Mouse (Mus musculus): ENCODE measurements around the gene Gm28374.

Gm28374 gene

DNA sequence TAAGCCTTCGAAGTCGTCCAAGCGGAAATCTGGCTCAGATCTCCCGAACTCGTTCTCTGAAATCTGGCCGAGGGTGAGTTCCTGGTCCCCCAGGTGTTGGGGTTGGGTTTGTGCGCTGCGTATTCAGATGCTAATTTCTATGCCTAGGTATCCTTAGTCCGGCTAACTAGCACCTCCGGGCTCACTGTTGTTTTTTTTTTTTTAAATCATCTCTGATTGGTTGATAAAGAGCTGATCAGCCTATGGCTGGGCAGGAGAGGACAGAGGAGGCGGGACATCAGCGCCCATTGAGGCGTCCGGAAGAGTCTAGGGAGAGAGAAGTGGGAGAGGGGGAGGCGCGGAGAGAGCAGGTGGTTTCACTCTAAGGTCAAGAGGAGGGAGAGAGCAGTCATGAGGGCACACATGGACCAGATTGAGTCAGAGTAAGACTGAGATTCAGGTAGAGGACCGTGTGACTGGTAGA, 3.4 kb upstream of the Gm28374 start:
- peak; percentile 92 for DNase-seq (ENCODE audit: low read depth)

DNA sequence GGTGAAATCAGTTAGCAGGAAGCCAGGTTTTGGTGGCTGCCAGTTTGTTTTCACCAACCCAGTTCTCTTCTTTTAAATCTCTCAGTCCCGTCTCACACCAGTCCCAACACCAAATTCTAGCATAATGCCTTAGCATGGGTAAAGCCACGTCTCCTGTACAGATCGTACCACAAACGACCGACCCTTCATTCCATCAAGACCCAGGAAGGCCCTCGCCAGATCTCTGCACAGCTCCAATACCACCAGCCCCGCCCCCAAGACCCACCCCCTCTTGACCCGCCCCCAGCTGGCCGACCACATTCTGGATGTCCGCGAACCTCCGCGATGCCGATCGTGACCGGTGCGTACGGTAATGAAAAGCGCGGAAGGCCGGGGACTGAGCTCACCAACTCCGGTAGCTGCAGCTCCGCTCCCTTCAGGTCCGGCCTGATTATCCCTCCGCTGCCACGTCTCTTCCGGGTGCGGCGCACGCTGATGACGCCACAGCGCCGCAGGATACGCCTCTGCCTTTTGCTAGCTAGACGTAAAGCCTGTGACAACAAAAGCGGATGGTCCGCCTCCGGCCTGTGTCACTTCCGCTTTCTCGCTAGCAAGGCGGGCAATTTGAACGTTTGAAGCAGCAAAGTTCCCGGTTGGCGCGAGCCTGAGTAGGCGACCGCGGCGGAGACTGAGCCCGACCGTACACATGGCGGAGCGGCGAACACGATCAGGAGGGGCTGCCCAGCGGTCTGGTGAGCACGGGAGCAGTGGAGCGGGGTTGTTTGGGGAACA, 2.6 kb upstream of the Gm28374 start, which contains the start of the genes Zfpl1 and Cdca5:
TSS of gene Zfpl1 (minus strand) at position 479 of the 771 bp plus-strand sequence.
TSS of gene Cdca5 (plus strand) at position 506 of the 771 bp plus-strand sequence.
- peak; percentile 99 for DNase-seq (ENCODE audit: low read depth)

DNA sequence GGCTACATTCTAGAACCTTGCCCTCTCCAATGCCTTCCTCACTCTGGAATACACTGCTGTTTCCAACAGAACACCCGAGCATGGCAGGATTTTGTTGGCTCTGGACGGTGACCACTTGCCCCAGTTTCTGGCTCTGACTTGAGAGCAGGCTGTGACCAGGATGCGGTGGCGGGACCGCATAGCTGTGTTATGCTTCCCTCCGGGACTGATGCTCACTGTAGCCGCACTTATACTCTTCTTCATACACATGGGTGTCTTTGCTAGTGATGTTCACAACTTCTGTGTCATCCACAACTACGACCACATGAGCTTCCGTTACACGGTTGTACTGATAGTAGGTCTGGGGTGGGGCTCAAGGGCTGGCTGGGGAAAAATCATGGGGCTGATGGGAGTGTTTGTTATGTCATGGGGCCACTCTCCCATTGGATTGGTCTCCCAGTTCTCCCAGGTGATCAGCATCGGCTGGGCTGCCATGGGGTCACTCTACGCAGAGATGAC, 2.0 kb downstream of the Gm28374 start, which contains the start of gene Tmem262:
TSS of gene Tmem262 (plus strand) at position 51 of the 498 bp plus-strand sequence.
- DNase-seq (ENCODE audit: low read depth): no peak

DNA sequence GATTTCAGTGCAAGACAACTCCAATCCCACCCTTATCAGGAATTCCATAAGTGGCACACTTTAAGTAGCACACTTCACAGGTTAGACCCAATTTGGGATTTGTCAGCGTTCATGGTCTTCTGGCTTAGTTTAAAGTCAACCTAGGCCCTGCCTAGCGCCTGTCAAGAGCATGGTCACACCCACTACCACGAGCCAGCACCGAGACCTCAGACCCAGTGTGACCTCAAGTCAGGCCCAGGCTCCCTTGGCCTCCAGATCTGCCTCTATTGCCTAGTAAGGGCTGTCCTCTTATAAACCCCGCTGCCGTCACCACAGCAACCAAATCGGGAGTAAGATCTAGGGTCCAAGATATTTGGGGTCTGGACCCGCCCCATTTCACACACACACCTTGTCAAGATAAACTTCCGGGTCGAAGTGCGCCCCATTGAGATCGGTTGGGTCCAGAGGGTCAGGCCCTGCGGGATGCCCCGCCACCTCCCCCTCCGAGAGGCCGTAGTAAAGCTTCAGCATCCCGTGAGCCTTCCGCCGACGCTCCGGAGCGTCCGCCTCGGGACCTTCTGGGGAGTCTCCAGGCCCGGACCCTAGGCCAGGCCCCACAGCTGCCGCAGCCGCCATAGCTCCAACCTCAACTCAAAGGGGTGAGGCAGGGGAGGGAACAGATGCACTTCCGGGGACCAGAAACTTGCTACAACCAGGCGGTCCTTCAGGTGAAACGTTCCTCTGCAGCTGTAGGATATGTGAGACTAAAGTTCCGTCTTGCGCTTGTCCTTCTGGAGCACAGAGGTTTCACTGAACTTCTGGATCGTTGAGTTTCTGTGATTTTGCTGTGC, 5.3 kb downstream of the Gm28374 start, which contains the start of gene Vps51:
TSS of gene Vps51 (minus strand) at position 668 of the 830 bp plus-strand sequence.
- peak; percentile 96 for DNase-seq (ENCODE audit: low read depth)

DNA sequence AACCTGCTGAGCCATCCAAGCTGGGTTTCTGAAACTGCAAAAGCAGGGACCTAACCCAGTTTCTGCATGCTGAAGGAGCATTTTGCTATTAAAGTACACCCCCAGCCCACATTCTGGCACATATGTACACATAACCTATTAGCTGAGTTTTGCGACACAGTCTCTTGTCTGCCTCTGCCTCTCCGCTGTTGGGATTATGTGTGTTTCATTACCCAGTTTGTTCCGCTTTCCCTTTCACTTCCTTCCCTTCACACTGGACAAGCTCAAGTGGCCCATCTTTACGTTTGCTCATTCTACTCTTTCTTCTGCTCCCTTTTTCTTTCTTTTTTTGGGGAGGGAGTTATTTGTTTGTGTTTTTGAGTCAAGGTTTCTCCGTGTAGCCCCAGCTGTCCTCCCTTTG, 8.2 kb downstream of the Gm28374 start:
- no peak for DNase-seq (ENCODE audit: low read depth)

DNA sequence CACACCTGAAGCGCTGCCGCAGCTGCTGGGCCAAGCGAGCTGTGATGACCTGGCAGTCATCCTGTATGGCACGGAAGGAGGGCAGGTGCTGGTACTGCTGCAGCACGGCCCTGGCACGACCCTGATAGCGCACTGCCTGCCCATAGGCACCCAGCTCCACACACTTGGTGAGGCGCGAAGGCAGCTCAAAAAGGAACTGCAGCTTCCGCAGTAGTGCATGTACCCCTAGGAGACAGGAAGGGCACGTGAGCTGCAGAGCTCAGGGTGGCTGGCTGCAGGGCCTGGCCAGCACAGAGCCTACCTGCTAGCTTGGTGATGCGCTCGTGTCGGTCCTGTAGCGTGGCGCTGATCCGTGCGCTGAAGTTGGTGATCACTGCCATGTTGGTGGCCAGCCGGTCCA, 10.8 kb downstream of the Gm28374 start:
- DNase-seq (ENCODE audit: low read depth): no peak

DNA sequence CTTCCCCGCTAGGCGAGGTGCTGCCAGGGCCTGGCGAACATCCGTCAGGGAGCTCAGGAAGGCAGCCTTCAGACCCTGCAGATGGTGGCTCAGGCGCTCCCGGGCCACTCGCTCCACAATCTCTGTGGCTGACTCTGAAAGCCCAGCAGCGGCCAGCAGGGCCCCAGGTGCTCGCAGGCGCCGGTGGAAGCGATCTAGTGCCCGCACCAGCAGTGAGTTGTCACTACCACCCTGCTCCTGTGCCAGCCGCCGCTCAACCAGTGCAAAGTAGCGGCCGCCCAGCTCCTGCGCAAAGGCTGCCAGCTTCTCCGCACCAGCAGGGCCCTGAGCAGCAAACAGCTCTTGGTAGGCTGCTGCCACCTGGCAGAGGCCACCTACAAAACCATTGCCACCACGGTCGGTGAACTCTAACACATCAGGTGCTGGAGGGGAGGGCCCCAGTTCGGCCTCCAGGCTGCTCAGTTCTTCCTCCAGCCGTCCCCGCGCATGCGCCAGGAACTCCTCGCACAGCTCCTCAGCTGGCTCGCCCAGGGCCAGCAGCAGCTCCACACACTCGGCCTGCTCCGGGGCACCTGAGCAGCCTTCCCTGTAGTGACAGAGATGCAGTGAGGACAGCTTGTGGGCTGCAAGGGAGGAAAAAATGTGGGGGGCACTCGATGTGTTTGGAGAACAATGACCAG, 11.3 kb downstream of the Gm28374 start:
- peak; percentile 53 for DNase-seq (ENCODE audit: low read depth)

DNA sequence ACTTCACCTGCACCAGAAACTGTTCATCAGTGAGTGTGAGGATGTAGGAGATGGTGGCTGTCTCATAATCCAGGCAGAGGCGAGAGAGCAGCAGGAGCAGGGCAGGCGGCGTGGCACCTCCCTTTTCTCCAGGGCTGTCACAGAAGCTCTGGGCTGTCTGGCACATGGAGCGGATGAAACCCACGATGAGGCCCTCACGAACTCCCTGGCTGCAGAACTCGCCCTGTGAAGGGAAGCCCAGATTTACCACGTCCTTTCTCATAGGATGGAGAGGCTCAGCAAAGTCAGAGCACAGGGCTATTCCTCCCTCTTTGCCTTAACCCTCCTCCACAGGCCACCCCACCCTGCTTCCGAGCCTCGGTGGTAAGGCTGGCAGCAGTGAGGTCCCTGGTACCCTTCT, 12.2 kb downstream of the Gm28374 start:
- DNase-seq (ENCODE audit: low read depth): no peak

DNA sequence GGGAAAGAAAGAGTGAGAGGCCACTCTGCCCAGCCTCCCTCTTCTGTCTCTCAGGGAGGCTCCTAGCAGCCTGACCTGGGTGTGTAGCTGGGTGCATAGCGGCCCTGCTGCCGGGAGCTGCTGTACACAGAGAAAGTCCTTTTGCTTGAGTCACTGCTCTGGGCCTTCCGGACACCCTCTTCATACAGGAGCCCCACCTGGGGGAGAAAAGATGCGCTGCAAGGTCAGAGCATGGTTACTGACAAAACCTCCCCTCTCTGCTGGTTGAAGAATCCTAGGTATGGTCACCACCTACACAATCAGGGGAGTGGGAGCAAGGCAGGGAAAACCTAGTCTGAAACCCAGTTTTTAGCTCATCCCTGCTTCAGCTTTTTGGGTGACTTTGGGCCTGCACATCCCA, 13.1 kb downstream of the Gm28374 start:
- peak; percentile 46 for DNase-seq (ENCODE audit: low read depth)

DNA sequence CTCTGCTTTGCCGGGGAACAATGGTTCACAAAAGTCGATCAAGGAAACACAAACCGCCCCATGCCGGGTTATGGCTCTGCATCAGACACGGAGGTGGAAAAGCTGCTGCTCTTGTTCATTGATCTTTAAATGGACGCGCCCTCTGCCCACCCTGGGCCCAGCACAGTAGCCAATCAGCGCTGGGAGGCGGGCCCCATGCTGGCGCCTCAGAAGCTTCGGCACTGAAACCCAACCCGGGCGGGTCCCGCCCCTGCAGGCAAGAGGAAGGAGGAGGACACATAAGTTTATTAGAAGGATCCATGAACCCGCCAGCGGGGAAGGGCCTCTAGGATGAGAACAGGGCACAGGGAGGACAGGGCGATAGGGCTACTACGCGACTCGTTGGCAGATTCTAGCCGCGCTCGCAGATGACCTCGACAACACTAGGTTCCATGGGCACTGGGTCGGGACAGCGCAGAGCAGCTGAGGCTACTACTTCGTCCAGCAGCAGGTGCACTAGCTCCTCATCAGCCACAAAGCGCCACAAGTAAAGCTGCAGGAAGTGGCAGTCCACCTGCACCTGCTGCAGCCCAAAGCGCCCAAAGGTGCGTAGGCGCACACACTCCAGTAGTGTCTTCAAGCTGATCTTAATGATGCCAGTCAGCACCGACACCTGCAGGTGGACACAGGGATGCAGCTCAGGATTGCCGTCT, 14.2 kb downstream of the Gm28374 start, which contains the start of gene Tm7sf2:
TSS of gene Tm7sf2 (minus strand) at position 650 of the 692 bp plus-strand sequence.
- peak; percentile 92 for DNase-seq (ENCODE audit: low read depth)

DNA sequence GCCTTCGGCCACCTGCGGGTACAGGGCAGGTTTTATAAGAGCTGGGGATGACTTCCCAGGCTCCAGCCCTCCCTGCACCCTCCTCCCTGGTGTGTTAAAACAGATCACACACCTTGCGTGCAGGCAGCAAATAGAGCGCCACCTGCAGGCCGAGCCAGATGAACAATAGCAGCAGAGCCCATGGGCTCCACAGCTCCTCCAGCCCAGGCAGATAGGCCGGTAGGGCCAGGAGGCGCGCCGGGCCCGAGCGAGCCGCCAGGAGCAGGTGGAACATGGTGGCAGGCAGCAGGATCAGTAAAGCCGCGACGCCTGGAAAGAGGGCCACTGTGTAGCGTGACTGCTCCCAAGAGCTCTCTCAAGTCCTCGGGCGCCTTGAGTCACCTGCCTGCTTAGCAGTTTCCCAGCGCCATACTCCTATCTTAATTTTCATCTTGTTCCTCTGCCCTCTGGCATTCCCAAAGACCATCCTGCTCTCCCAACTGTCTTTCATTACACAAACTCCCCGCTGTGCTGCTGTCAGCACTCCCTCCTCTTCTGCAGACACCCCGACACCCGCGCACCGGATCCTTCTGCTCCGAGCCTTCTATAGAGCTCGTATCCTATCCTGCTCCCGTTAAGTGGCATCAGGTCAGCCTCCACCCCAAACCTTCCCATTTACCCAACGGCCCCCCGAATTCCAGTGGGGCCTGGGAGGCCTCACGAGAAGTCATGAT, 14.9 kb downstream of the Gm28374 start:
- DNase-seq (ENCODE audit: low read depth): peak; percentile 92

DNA sequence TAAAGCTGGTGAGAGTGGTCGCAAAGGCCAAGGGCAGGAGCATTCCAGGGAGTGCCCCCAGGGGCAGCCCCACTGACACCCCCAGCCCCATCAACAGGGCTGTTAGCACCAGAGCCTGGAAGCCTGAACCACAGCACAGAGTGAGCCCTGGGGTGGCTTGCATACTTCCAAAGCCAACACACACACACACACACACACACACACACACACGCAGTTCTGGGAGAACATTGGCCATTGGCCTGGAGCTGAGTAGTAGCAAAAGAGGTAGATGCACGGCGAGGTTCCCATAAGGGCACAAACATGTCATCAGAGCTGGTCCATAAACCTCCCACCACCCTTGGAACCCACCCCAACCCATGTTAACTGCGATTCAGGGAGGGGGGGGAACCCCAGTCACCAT, 15.5 kb downstream of the Gm28374 start:
- no peak for DNase-seq (ENCODE audit: low read depth)

DNA sequence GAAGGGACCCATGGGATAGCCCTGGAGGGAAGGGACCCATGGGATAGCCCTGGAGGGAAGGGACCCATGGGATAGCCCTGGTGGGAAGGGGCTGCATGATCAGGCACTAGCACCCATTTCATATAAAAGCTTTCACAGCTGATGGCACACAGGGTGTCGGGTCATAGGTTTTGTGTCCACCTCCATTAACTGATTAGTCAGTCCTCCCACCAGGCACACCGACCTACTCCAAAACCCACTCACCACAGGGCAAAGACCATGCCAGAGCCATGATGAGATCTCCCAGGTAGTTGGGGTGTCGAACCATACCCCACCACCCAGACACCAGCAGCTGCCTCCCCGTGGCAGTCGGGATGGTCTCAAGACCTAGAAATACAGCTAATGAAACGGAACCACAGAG, 19.0 kb downstream of the Gm28374 start:
- DNase-seq (ENCODE audit: low read depth): no peak

DNA sequence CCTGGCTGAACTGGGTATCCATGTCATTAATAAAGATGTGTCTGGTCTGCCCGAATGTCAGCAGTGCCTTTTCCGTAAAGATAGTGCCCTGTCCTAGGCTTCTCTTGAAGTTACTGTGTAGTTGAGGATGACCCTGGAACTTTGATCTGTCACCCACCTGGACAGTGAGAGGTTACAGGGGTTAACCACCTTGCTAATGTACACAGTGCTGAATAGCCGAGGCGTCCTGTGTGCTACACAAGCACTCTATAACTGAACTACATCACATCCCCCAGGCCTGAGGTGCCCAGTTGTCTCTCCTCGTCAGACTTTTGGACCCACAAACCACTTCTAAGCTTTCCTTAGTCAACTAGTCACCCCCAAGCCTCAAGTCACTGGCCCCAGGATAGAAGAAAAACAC, 19.6 kb downstream of the Gm28374 start:
- no peak for DNase-seq (ENCODE audit: low read depth)

DNA sequence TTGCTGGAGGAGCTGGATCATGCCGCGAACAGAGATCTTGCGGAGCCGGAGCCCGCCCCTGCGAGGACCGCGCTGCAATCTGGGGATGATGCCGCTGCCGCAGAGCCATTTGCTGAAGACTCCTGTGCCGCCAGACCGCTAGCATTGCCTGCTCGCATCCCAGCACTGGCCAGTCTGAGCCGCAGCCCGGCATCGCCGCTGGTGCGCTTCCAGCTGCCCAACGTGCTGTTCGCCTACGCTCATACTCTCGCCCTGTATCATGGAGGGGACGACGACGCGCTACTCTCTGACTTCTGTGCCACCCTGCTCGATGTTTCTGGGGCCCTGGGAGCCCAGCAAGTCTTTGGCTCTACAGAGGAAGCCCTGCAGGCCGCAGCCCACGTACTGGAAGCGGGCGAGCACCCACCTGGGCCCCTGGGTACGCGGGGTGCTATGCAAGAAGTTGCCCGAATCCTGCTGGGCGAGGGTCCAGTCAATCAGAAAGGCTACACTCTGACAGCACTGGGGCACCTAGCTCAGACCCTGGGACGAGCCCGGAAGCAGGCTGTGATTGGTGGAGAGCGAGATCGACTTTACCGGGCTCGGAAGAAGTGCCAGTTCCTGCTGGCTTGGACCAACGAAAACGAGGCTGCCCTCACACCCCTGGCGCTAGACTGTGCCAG, 20.3 kb downstream of the Gm28374 start:
- peak; percentile 86 for DNase-seq (ENCODE audit: low read depth)

DNA sequence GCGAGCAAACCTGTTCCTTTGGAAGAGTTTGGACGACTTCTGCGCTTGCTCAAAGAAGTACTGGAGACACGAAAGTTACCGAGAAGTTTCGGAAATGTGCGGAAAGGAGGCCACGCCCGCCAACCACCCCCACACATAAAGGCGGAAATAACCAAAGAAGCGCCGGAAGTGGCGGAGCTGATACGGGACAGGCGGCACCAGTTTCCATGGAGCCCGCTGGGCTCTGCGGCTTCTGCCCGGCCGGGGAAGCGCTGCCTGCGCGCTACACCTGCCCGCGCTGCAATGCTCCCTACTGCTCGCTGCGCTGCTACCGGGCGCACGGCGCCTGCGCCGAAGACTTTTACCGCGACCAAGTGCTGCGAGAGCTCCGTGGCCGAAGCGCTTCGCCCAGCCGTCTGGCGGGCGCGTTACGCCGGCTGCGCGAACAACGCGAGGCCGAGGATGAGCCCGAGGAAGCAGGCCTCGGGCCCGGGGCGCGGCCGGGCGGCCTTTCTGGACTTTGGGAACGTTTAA, 21.0 kb downstream of the Gm28374 start, which contains the start of gene Znhit2:
TSS of gene Znhit2 (plus strand) at position 172 of the 513 bp plus-strand sequence.
- DNase-seq (ENCODE audit: low read depth): peak; percentile 98

DNA sequence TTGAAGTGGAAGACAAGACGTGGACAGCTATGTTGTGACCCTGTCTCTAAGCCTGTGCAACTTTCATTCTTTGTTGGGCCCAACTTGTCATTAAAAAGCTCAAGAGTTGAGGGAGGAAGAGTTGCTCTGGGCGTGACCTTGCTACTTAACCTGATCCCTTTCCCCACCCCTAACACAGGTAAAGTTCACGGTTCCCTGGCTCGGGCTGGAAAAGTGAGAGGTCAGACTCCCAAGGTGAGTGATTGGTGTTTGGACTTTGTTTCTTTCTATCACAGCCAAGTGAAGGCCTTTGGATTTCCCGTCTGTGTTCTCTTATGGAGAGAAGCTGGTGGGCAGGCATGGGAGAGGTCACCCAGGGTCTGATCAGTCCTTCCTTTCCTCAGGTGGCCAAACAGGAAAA, 23.1 kb downstream of the Gm28374 start:
- DNase-seq (ENCODE audit: low read depth): peak; percentile 23

DNA sequence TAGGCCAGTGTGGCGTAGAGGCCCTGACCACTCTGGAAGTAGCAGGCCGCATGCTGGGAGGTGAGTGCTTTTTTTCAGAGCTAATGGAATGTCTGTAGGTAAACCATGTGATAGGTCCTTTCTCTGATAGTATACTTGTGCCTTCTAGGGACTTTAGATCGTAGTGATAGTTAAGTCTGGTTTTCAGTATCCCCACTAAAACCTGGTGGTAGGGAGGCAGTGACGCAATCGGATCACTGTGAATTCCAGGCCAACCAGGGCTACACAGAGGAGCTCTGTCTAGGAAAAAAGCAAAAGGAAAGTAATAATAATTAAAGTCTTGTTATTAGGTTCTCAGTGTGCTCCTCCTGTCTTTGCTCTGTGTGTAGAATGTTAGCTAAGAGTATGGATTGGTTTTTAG, 23.5 kb downstream of the Gm28374 start:
- peak; percentile 29 for DNase-seq (ENCODE audit: low read depth)

DNA sequence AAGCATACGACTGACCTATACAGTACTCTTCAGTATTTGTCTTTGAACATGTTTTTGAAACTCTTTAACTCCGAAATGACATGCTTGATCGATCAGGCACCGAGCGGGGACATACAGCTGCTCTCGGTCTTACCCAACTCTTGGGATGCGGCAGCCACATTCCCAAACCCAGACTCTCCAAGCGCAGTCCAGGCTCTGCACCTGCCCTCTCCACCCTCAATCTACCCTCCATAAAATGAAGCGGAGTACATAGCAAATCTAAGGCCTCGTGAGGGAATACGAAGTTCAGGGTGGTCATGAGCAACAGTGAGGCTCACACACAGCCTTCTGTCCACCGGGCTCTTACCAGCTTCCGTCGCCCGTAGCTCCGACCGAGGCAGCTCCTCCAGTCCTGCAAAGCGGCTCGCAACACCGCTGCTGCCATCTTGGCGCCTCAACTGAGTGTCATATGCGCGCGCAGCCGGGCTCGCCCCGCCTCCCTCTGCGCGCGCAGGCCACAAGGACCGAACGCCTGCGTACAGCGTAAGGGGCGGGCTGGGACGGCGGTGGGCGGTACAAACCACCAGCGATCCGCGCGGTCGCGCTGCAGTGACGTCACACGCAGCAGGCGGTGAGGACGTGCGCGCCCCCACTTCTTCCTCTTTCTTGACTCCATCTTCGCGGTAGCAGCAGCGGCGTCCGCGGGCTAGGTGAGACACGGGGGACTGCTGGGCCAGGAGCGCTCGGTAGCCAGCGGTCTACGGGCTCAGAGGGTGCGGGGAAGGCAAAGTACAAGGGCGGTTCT, 24.6 kb downstream of the Gm28374 start, which contains the start of the genes Mrpl49 and Fau:
TSS of gene Mrpl49 (minus strand) at position 473 of the 784 bp plus-strand sequence.
TSS of gene Fau (plus strand) at position 532 of the 784 bp plus-strand sequence.
- DNase-seq (ENCODE audit: low read depth): peak; percentile 98
